Mouse (Mus musculus) embryonic facial prominence, embryonic 10.5 days (tissue): Measurements from ENCODE around the gene Prpf19. TPM values are rescaled to one million over a fixed set of nuclear protein-coding genes. Genes with fewer than 3 reads are reported as not detected.
A peak's percentile ranks its signal among the peaks of the same experiment; 100 is the strongest.

Experiments used
- DNase-seq: peaks from one replicate; pipeline ENCODE4 v3.0.0-alpha.2; 2017; ENCODE audit warnings: low spot score
- H3K27ac ChIP-seq: fragments of 300-500 bp; sonication (generic); replicated peaks from 2 replicates; pipeline ENCODE4 v1.5.1; 2016; ENCODE audit warnings: mild to moderate bottlenecking
- H3K27me3 ChIP-seq: fragments of 300-500 bp; sonication (generic); replicated peaks from 2 replicates; pipeline ENCODE4 v1.6.1; 2016; ENCODE audit warnings: low read depth, mild to moderate bottlenecking; ENCODE audit not compliant: poor library complexity, severe bottlenecking
- H3K36me3 ChIP-seq: fragments of 300-500 bp; sonication (generic); replicated peaks from 2 replicates; pipeline ENCODE4 v1.6.1; 2016; ENCODE audit warnings: mild to moderate bottlenecking, moderate library complexity
- H3K4me1 ChIP-seq: fragments of 300-500 bp; sonication (generic); 2 replicates; pipeline ENCODE4 v1.6.1; 2016
- H3K4me3 ChIP-seq: fragments of 300-500 bp; sonication (generic); 2 replicates; pipeline ENCODE4 v1.5.1; 2016; ENCODE audit warnings: mild to moderate bottlenecking, moderate library complexity
- H3K9me3 ChIP-seq: fragments of 300-500 bp; sonication (generic); 2 replicates; pipeline ENCODE4 v1.6.1; 2016; ENCODE audit warnings: mild to moderate bottlenecking
- WGBS: fragments of 180-500 bp; shearing (Covaris S2); methylation state at CpG from one replicate; pipeline ENCODE4 v1.1.7; 2016; 5-methylcytosine and 5-hydroxymethylcytosine counted together
- polyA plus RNA-seq: library from polyadenylated mRNA; unstranded; fragments of >200 nt; fragmentation: Nextera tagmentation; extraction: Ambion mirVana; gene quantifications from 2 replicates; pipeline ENCODE4 v1.2.1, GENCODE M21; 2016

Gene Prpf19
- polyA plus RNA-seq, 1 experiment from 2014 or later = 38.9 TPM

- H3K36me3 ChIP-seq = no peaks in the 10 kb centered on the region
- WGBS = 59% methylated on average over 4 of the region's 4 CpGs
- H3K4me3 ChIP-seq = no peak overlapping the region
- no peaks in the 10 kb centered on the region for H3K27me3 ChIP-seq
- H3K27ac ChIP-seq = no peak overlapping the region
- no peak for DNase-seq
- H3K9me3 ChIP-seq = no peaks in the 10 kb centered on the region
- H3K4me1 ChIP-seq = peaks cover 21% of the 10 kb centered on the region
Measured at GRCm38 (mm10) chr19:10924220-10924619, 29.2 kb downstream of the Prpf19 start.

- WGBS = 37% methylated on average over 6 of the region's 6 CpGs
- peak; percentile 21 for DNase-seq
- no peak overlapping the region for H3K4me3 ChIP-seq
Measured at GRCm38 (mm10) chr19:10926123-10926621, 31.1 kb downstream of the Prpf19 start.

DNA sequence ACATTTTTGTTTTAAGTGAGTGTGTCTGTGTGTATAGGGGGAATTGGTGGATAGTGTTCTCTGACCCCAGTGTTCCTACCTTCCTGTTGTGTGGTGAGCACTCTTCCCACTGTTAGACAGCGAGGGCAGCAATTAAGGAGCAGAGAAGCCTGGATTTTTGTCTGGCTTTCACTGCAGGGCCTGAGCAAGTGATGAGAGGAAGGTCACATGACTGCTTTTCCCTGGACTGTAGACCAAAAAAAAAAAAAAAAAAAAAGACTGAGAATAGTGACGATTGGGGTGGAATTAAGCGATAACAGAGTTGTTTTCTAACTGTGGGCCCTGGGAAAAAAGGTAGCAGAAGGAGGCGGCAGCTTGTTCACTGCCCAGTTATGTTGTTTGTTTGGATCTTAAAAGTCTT lies 31.6 kb downstream of the Prpf19 start:
- peak overlapping the region; percentile 78 for H3K27ac ChIP-seq
- 58% methylated on average over 4 of the region's 4 CpGs for WGBS
- DNase-seq = no peak
- H3K27me3 ChIP-seq = no peaks in the 10 kb centered on the region
- no peaks in the 10 kb centered on the region for H3K36me3 ChIP-seq
- peaks cover 21% of the 10 kb centered on the region for H3K4me1 ChIP-seq
- H3K4me3 ChIP-seq = no peak overlapping the region
- no peaks in the 10 kb centered on the region for H3K9me3 ChIP-seq

More at GRCm38 (mm10) chr19:10926123-10926621, 31.1 kb downstream of the Prpf19 start:
- Histone ChIP-seq H3K4me1 (peaks cover 21% of the 10 kb centered on the region), H3K9me3 (no peaks in the 10 kb centered on the region), H3K27ac (peak overlapping the region; percentile 78), H3K36me3 (no peaks in the 10 kb centered on the region), H3K27me3 (no peaks in the 10 kb centered on the region)

GRCm38 (mm10) chr19:10930641-10931040 lies 35.6 kb downstream of the Prpf19 start:
- no peaks in the 10 kb centered on the region for H3K27me3 ChIP-seq
- 89% methylated on average over 2 of the region's 2 CpGs for WGBS
- DNase-seq = no peak
- H3K36me3 ChIP-seq = no peaks in the 10 kb centered on the region
- H3K27ac ChIP-seq = no peak overlapping the region
- H3K9me3 ChIP-seq = no peaks in the 10 kb centered on the region
- no peak overlapping the region for H3K4me3 ChIP-seq
- peaks cover 15% of the 10 kb centered on the region for H3K4me1 ChIP-seq

- no peaks in the 10 kb centered on the region; the same call in 1 of the 2 replicates for H3K9me3 ChIP-seq
- no peak for DNase-seq
Measured at GRCm38 (mm10) chr19:10935029-10935428, 40.0 kb downstream of the Prpf19 start.

GRCm38 (mm10) chr19:10936077-10936476 lies 41.0 kb downstream of the Prpf19 start:
- peaks cover 12% of the 10 kb centered on the region for H3K4me1 ChIP-seq
- 84% methylated on average over 5 of the region's 5 CpGs for WGBS
- no peak overlapping the region for H3K4me3 ChIP-seq
- no peak overlapping the region for H3K27ac ChIP-seq
- no peaks in the 10 kb centered on the region for H3K36me3 ChIP-seq
- no peak for DNase-seq
- H3K9me3 ChIP-seq = no peaks in the 10 kb centered on the region; the same call in 1 of the 2 replicates
- H3K27me3 ChIP-seq = no peaks in the 10 kb centered on the region

More at GRCm38 (mm10) chr19:10935029-10935428, 40.0 kb downstream of the Prpf19 start:
- H3K27me3 ChIP-seq = no peaks in the 10 kb centered on the region
- H3K4me1 ChIP-seq = peaks cover 1% of the 10 kb centered on the region
- no peak overlapping the region for H3K27ac ChIP-seq
- no peaks in the 10 kb centered on the region for H3K36me3 ChIP-seq
- WGBS = 41% methylated on average over 5 of the region's 5 CpGs
- no peak overlapping the region for H3K4me3 ChIP-seq

GRCm38 (mm10) chr19:10937110-10937563 lies 42.1 kb downstream of the Prpf19 start, which contains the start of gene Ptgdr2:
Ptgdr2 (plus strand) TSS chr19:10937160.
- WGBS = 62% methylated on average over 5 of the region's 5 CpGs
- H3K27me3 ChIP-seq = no peaks in the 10 kb centered on the region

DNA sequence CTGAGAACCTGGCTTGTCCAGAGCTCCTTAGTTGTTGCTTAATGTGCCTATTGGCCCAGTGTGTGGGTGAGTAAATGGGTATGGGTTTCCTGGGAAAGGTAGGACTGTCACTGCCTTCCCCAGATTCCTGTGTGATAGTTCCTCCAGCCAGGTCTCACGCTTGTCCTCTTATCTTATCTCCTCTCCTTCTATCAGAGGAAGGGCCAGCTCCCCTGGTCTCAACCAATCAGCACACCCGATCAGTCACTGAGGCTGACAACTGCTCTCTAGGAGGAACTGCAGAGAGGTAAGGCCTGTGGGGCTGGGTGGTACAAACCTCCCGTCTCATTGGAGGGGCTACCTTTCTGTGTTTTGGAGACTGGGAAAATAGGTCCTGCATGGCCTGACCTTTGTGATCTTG lies 43.7 kb downstream of the Prpf19 start:
- H3K9me3 ChIP-seq = no peaks in the 10 kb centered on the region; the same call in 1 of the 2 replicates
- no peak overlapping the region for H3K27ac ChIP-seq
- peaks cover 15% of the 10 kb centered on the region for H3K4me1 ChIP-seq
- 46% methylated on average over 3 of the region's 3 CpGs for WGBS
- no peaks in the 10 kb centered on the region for H3K27me3 ChIP-seq
- no peak overlapping the region for H3K4me3 ChIP-seq
- peaks cover 22% of the 10 kb centered on the region for H3K36me3 ChIP-seq
- DNase-seq = no peak

More at GRCm38 (mm10) chr19:10937110-10937563, 42.1 kb downstream of the Prpf19 start, which contains the start of gene Ptgdr2:
- Histone ChIP-seq H3K4me1 (peaks cover 15% of the 10 kb centered on the region), H3K4me3 (no peak within 1 kb of the TSS), H3K27ac (no peak within 1 kb of the TSS), H3K9me3 (no peaks in the 10 kb centered on the region; the same call in 1 of the 2 replicates), H3K36me3 (peaks cover 6% of the 10 kb centered on the region)
- DNase-seq = no peak

GRCm38 (mm10) chr19:10940097-10940800 lies 45.2 kb downstream of the Prpf19 start:
- 19% methylated on average over 37 of the region's 37 CpGs for WGBS
- peaks cover 15% of the 10 kb centered on the region for H3K4me1 ChIP-seq
- H3K27me3 ChIP-seq = no peaks in the 10 kb centered on the region
- peak overlapping the region; percentile 90 for H3K27ac ChIP-seq
- DNase-seq = peak; percentile 91
- H3K9me3 ChIP-seq = no peaks in the 10 kb centered on the region; the same call in 1 of the 2 replicates
- H3K4me3 ChIP-seq = peak overlapping the region; percentile 60
- peaks cover 37% of the 10 kb centered on the region for H3K36me3 ChIP-seq

GRCm38 (mm10) chr19:10940801-10941457 lies 45.9 kb downstream of the Prpf19 start:
- Histone ChIP-seq H3K27ac (peak overlapping the region; percentile 90), H3K36me3 (peaks cover 44% of the 10 kb centered on the region), H3K27me3 (no peaks in the 10 kb centered on the region), H3K9me3 (no peaks in the 10 kb centered on the region; the same call in 1 of the 2 replicates), H3K4me3 (peak overlapping the region; percentile 60), H3K4me1 (peaks cover 15% of the 10 kb centered on the region)
- 2% methylated on average over 40 of the region's 40 CpGs for WGBS
- peak; percentile 73 for DNase-seq

DNA sequence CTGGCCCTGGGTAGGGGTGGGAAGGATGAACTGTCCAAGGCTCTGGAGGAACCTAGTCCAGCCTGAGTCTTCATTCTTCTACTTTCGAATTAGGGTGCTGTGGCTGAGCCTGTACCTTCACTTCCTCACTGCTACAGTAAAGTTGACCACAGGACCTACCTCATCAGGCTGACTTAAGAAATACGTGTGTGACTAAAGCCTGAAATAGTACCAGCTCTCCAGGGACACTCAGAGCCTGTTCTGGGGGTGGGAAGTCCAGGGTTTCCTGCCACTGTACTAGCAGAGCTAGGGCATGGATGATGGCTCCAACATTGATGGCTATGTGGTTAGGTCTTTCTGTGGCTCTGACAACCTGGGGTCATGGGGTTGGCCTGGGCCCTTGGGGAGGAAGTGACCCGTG lies 48.9 kb downstream of the Prpf19 start:
- no peak for DNase-seq
- H3K27me3 ChIP-seq = no peaks in the 10 kb centered on the region
- H3K4me3 ChIP-seq = no peak overlapping the region
- 83% methylated on average over 3 of the region's 3 CpGs for WGBS
- peaks cover 38% of the 10 kb centered on the region for H3K4me1 ChIP-seq
- peaks cover 59% of the 10 kb centered on the region for H3K36me3 ChIP-seq
- H3K27ac ChIP-seq = no peak overlapping the region
- H3K9me3 ChIP-seq = no peaks in the 10 kb centered on the region

- peaks cover 59% of the 10 kb centered on the region for H3K36me3 ChIP-seq
- H3K27ac ChIP-seq = no peak overlapping the region
- peak overlapping the region; percentile 98 for H3K4me3 ChIP-seq
- WGBS = 86% methylated on average over 3 of the region's 3 CpGs
- no peak for DNase-seq
- no peaks in the 10 kb centered on the region for H3K9me3 ChIP-seq
- no peaks in the 10 kb centered on the region for H3K27me3 ChIP-seq
- peaks cover 35% of the 10 kb centered on the region for H3K4me1 ChIP-seq
Measured at GRCm38 (mm10) chr19:10946506-10946905, 51.5 kb downstream of the Prpf19 start.
